In genomic region chr16:78490779-78491178, GRCm38 (mm10) we compare ENCODE assay signal across 10 mouse cellular contexts.
DNase-seq lines count a peak whose midpoint lies in the region; ATAC-seq lines count a peak whose summit lies in the region.
"Had no signal": no experiment of that assay in that cellular context is flagged by ENCODE, and none has a peak within 500 bp of the region (broad histone marks: within the 10 kb centered on the region; RNA-seq: fewer than 3 reads in every experiment).

No protein-coding gene starts in this region.

- no peak for ATAC-seq in heart, embryonic 16.5 days (replicated peaks; ENCODE audit: extremely low read depth, insufficient read depth, low FRiP score)
- ATAC-seq in activated CD4-positive, CD25-positive, alpha-beta regulatory T cell, adult 4 months: peak; percentile 15
- ATAC-seq in liver, embryonic 13.5 days (ENCODE audit: low read depth): no peak
- no peak for ATAC-seq in neural tube, embryonic 15.5 days (ENCODE audit: low FRiP score)

- DNase-seq in heart, postnatal 10 days: no peak
- peak; percentile 38 for DNase-seq in CD4-positive, CD25-positive, alpha-beta regulatory T cell, adult 2 months (ENCODE audit: low read depth, low spot score)
- DNase-seq in liver, embryonic 13.5 days: no peak
- no peak for DNase-seq in c-Kit-positive CD71-positive TER-119-positive erythroid progenitor cells, embryonic 14.5 days (ENCODE audit: low spot score)
- no peak for DNase-seq in spleen, adult 12 weeks (ENCODE audit: low spot score)
- DNase-seq: right cerebral cortex, postnatal 4 days had no signal

- peak overlapping the region; percentile 59 for H3K4me2 ChIP-seq in heart, embryonic 16.5 days (ENCODE audit: low read depth, low read length)
- H3K4me2 ChIP-seq in liver, embryonic 13.5 days: peak overlapping the region; percentile 43; the same call in 1 of the 2 replicates
- no peak overlapping the region for H3K4me2 ChIP-seq in neural tube, embryonic 15.5 days

- peak overlapping the region; percentile 72 for H3K27ac ChIP-seq in heart, embryonic 16.5 days (ENCODE audit: low read length)
- H3K27ac ChIP-seq in liver, embryonic 13.5 days: no peak overlapping the region
- H3K27ac ChIP-seq in neural tube, embryonic 15.5 days (replicated peaks): no peak overlapping the region
- H3K27ac ChIP-seq: midbrain, embryonic 12.5 days had no signal

- no peaks in the 10 kb centered on the region for H3K9me3 ChIP-seq in heart, embryonic 16.5 days (replicated peaks; ENCODE audit: control insufficient read depth, low read length)
- H3K9me3 ChIP-seq in liver, embryonic 13.5 days (replicated peaks): no peaks in the 10 kb centered on the region
- H3K9me3 ChIP-seq in neural tube, embryonic 15.5 days (replicated peaks): no peaks in the 10 kb centered on the region
- H3K9me3 ChIP-seq: midbrain, embryonic 12.5 days had no signal

- H3K9ac ChIP-seq in heart, embryonic 16.5 days (ENCODE audit: low read length): no peak overlapping the region
- no peak overlapping the region for H3K9ac ChIP-seq in liver, embryonic 13.5 days
- H3K9ac ChIP-seq in neural tube, embryonic 15.5 days (replicated peaks): no peak overlapping the region
- H3K9ac ChIP-seq: midbrain, embryonic 12.5 days had no signal

- no peaks in the 10 kb centered on the region for H3K36me3 ChIP-seq in heart, embryonic 16.5 days (ENCODE audit: control insufficient read depth, insufficient read depth)
- H3K36me3 ChIP-seq in liver, embryonic 13.5 days: no peaks in the 10 kb centered on the region
- no peaks in the 10 kb centered on the region for H3K36me3 ChIP-seq in neural tube, embryonic 15.5 days
- H3K36me3 ChIP-seq: midbrain, embryonic 12.5 days had no signal

- H3K4me1 ChIP-seq in heart, embryonic 16.5 days (ENCODE audit: control insufficient read depth, insufficient read depth, low read length): 0 out of 2 replicates have a peak, but pooled peaks cover 3% of the 10 kb centered on the region
- H3K4me1 ChIP-seq in liver, embryonic 13.5 days (replicated peaks): 0 out of 2 replicates have a peak, but pooled peaks cover 2% of the 10 kb centered on the region
- peaks cover 5% of the 10 kb centered on the region; the same call in 1 of the 2 replicates for H3K4me1 ChIP-seq in neural tube, embryonic 15.5 days

- no peak overlapping the region for H3K4me3 ChIP-seq in heart, embryonic 16.5 days (ENCODE audit: low read length)
- no peak overlapping the region for H3K4me3 ChIP-seq in liver, embryonic 13.5 days (replicated peaks)
- no peak overlapping the region for H3K4me3 ChIP-seq in neural tube, embryonic 15.5 days (replicated peaks)

- intact Hi-C loops in heart, postnatal 10 days (cut with DNase I): no loop called here

- WGBS in heart, embryonic 16.5 days: 65% methylated on average over 5 of the region's 5 CpGs
- WGBS in liver, embryonic 13.5 days (ENCODE audit: insufficient replicate concordance): 46% methylated on average over 5 of the region's 5 CpGs
- 56% methylated on average over 5 of the region's 5 CpGs for WGBS in neural tube, embryonic 15.5 days

- no peaks in the 10 kb centered on the region for H3K27me3 ChIP-seq in heart, embryonic 16.5 days (ENCODE audit: control insufficient read depth, insufficient read depth, low read length)
- no peaks in the 10 kb centered on the region for H3K27me3 ChIP-seq in liver, embryonic 13.5 days
- no peaks in the 10 kb centered on the region for H3K27me3 ChIP-seq in neural tube, embryonic 15.5 days (replicated peaks)
- H3K27me3 ChIP-seq: midbrain, embryonic 12.5 days had no signal
